8 mouse cellular contexts compared by ENCODE assay signal in the genomic region with DNA sequence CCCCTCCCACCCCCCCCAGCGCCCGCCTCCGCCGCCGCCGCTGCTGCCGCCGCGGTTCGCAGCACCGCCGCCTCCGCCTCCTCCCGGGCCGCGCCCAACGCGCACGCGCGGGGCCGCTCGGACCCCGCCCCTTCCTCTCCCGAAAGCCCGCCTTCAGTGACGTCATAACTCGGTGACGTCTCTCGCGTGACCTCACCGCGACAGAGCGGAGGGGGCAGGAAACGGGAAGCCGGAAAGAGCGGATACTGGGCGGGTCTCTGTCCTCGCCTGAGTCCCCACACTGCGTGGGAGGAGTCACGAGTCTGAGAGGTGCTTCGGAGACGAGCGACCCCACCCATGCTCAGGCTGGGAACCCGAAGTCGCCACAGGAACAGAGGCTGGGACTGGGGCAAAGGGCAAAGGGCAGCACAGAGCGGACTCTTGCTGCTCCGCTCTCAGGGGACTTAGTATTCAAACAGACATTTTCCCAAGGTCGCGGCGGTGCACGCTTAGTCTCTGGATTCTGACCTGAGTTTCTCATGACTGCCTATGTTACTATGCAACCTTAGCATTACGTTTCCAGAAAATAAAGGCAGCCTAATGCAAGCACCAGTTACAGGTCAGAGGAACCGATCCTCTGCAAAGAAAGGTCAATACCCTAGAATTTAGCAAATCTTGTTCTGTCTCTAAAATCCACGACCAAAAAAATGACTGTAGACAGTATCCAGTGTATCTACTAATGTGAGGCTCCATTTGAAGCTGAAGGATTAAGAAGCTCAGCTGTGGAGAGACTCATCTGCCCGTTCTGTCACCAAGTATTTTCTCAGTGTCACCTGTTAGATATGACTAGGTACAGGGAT. TPM values are rescaled to one million over a fixed set of nuclear protein-coding genes. Genes with fewer than 3 reads are reported as not detected.
A peak's percentile ranks its signal among the peaks of the same experiment; 100 is the strongest.
DNase-seq lines count a peak whose midpoint lies in the region; ATAC-seq lines count a peak whose summit lies in the region.

Gene D17Wsu92e, minus strand, starts transcription at position 81 of the 839 bp plus-strand sequence.

- H3K4me1 ChIP-seq in hindbrain, embryonic 14.5 days (replicated peaks; ENCODE audit: control insufficient read depth, insufficient read depth, low read length): peaks cover 24% of the 10 kb centered on the region

- 2% methylated on average over 35 of the region's 56 CpGs for WGBS in hindbrain, embryonic 14.5 days

- H3K9ac ChIP-seq in hindbrain, embryonic 14.5 days: peak within 1 kb of the TSS; percentile 88

- H3K27ac ChIP-seq in hindbrain, embryonic 14.5 days: peak within 1 kb of the TSS; percentile 87

- H3K4me2 ChIP-seq in hindbrain, embryonic 14.5 days (replicated peaks): peak within 1 kb of the TSS; percentile 87

- H3K36me3 ChIP-seq in hindbrain, embryonic 14.5 days (replicated peaks; ENCODE audit: control insufficient read depth, insufficient read depth): no peaks in the 10 kb centered on the region

- DNase-seq in R1 (ENCODE audit: low read depth, low spot score): peak; percentile 99
- peak; percentile 97 to 99 for DNase-seq in cerebellum, postnatal 25 days
- peak; percentile 93 to 97 for DNase-seq in frontal cortex, postnatal 25 days (ENCODE audit: low spot score in 2 of 2)
- peak; percentile 100 for DNase-seq in hindbrain, embryonic 14.5 days (ENCODE audit: low spot score)
- peak; percentile 97 to 98 for DNase-seq in layer of hippocampus, postnatal 36 days
- DNase-seq in lung, postnatal 36 days: peak; percentile 98
- DNase-seq in retina, postnatal 1 day: peak; percentile 99
- peak; percentile 97 to 98 for DNase-seq in urinary bladder, adult 18-20 months (ENCODE audit: low spot score in 2 of 2)

- no peaks in the 10 kb centered on the region for H3K27me3 ChIP-seq in hindbrain, embryonic 14.5 days (ENCODE audit: control insufficient read depth, insufficient read depth, low read length)

- ATAC-seq in hindbrain, embryonic 14.5 days (ENCODE audit: low FRiP score): peak; percentile 96

- peak within 1 kb of the TSS; percentile 91 for H3K4me3 ChIP-seq in hindbrain, embryonic 14.5 days (replicated peaks; ENCODE audit: low read length)

- H3K9me3 ChIP-seq in hindbrain, embryonic 14.5 days (ENCODE audit: control insufficient read depth, low read length): no peaks in the 10 kb centered on the region

RNA-seq across cellular contexts. Expression of gene D17Wsu92e, which starts in this region (rescaled TPM):
- 11.1 and 12.2 TPM in 2 replicates for polyA plus RNA-seq in hindbrain, embryonic 14.5 days (2014; fragmentation: Nextera tagmentation; extraction: Ambion mirVana)
- total RNA-seq in layer of hippocampus, postnatal 36 days (2021): 100 to 1,000 TPM; 191 to 194 TPM

Comparison
In these comparisons a context has a peak if more than half of its experiments do, and no peak if none do; other contexts are left out.
1. Peak in every context shown above with its lines: DNase-seq, ATAC-seq, H3K4me3 ChIP-seq and H3K27ac ChIP-seq.